Mouse (Mus musculus) spleen, adult 2 months (tissue): ENCODE measurements around the gene Tnfsfm13.

ENCODE experiments used
- CTCF ChIP-seq: fragments of 200-500 bp; IDR thresholded peaks from 2 replicates; pipeline ENCODE4 v1.5.1; 2011; ENCODE audit warnings: mild to moderate bottlenecking, inconsistent platforms; ENCODE audit not compliant: insufficient read depth, insufficient read length, insufficient replicate concordance; ENCODE audit errors: extremely low read depth
- POLR2A ChIP-seq: fragments of 200-500 bp; IDR thresholded peaks from 2 replicates; pipeline ENCODE4 v1.6.1; 2011; ENCODE audit warnings: low read depth, low read length, inconsistent platforms

DNA sequence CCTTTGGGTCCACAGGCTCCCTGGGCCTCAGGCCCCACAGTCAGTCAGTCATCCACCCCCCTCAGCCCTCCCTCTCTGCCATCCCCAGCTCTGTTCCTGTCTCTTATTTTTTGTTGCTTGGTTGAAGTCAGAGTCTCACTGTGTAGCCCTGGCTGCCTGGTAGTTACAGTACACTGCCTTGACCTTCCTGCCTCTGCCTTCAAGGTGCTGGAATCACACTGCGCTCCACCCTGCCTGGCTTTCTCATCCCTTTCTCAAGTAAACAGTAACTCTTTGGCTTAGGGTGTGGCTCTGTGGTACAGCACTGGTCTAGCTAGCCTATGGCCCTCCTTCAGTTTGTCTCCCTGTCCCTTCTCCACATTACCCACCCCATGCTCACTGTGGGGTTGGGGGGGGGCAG is 6.0 kb downstream of the Tnfsfm13 start:
- TF ChIP-seq CTCF (no peak), POLR2A (no peak)
